Mouse (Mus musculus) CH12.LX (cell line): ENCODE data around the gene Fars2. TPM values are rescaled to one million over a fixed set of nuclear protein-coding genes. Genes with fewer than 3 reads are reported as not detected.

Experiments
- DNase-seq: peaks from one replicate; pipeline ENCODE4 v3.0.0-alpha.2; 2013; ENCODE audit errors: extremely low read depth
- H3K27ac ChIP-seq: 2 replicates; pipeline ENCODE4 v1.5.1; 2012; ENCODE audit warnings: low read depth, mild to moderate bottlenecking, control low read depth, moderate library complexity; ENCODE audit not compliant: insufficient read depth
- H3K27me3 ChIP-seq: replicated peaks from 2 replicates; pipeline ENCODE3; 2012; ENCODE audit warnings: inconsistent platforms
- H3K36me3 ChIP-seq, 2 experiments: replicated peaks in 1 of 2; 2 replicates each; pipeline versions ENCODE3 to v1.6.1; 2012; ENCODE audit warnings: inconsistent platforms in 1 of 2, low read length in 1 of 2, mild to moderate bottlenecking in 1 of 2, mixed read lengths in 1 of 2, moderate library complexity in 1 of 2; ENCODE audit not compliant: control insufficient read depth in 1 of 2, insufficient read depth in 1 of 2
- H3K4me1 ChIP-seq, 2 experiments: 2 replicates each; pipeline ENCODE4 v1.6.1; 2012; ENCODE audit warnings: inconsistent platforms in 1 of 2, moderate library complexity in 1 of 2; ENCODE audit not compliant: insufficient read depth in 2 of 2, control insufficient read depth in 1 of 2
- H3K4me2 ChIP-seq: 2 replicates; pipeline ENCODE4 v1.6.1; 2012; ENCODE audit warnings: low read depth, mild to moderate bottlenecking, control low read depth; ENCODE audit not compliant: poor library complexity, insufficient read depth, severe bottlenecking
- H3K4me3 ChIP-seq, 3 experiments: fragments of 150-350 bp in 1 of 3; sonication (generic) in 1 of 3; replicated peaks in 1 of 3; 2 replicates each; pipeline versions ENCODE3 to v1.5.1; 2011 to 2012; ENCODE audit warnings: low read depth in 2 of 3, low read length in 2 of 3, mild to moderate bottlenecking in 2 of 3, moderate library complexity in 2 of 3, control low read depth in 1 of 3, improper control_type of control experiment in 1 of 3, inconsistent platforms in 1 of 3, mixed read lengths in 1 of 3; ENCODE audit not compliant: poor library complexity in 1 of 3
- H3K79me2 ChIP-seq: replicated peaks from 2 replicates; pipeline ENCODE4 v1.6.1; 2012; ENCODE audit warnings: mild to moderate bottlenecking, moderate library complexity; ENCODE audit not compliant: control insufficient read depth, poor library complexity, insufficient read depth, severe bottlenecking; ENCODE audit errors: extremely low read depth
- H3K9ac ChIP-seq: 2 replicates; pipeline ENCODE4 v1.6.1; 2012; ENCODE audit warnings: low read depth, mild to moderate bottlenecking, control low read depth, moderate library complexity; ENCODE audit not compliant: insufficient read depth
- H3K9me3 ChIP-seq: replicated peaks from 2 replicates; pipeline ENCODE3; 2012; ENCODE audit warnings: low read length, inconsistent platforms, mixed read lengths
- BHLHE40 ChIP-seq: IDR thresholded peaks from 2 replicates; pipeline ENCODE4 v1.6.1; 2011; ENCODE audit warnings: mild to moderate bottlenecking, low read depth, low read length, improper control_type of control experiment
- CHD1 ChIP-seq: IDR thresholded peaks from 2 replicates; pipeline ENCODE4 v1.6.1; 2012; ENCODE audit warnings: low read depth, low read length, improper control_type of control experiment, inconsistent platforms
- CHD2 ChIP-seq: IDR thresholded peaks from 2 replicates; pipeline ENCODE4 v1.6.1; 2011; ENCODE audit warnings: low read length, improper control_type of control experiment
- E2F4 ChIP-seq: IDR thresholded peaks from 2 replicates; pipeline ENCODE4 v1.6.1; 2011; ENCODE audit warnings: low read depth, low read length, improper control_type of control experiment; ENCODE audit not compliant: insufficient replicate concordance
- ELF1 ChIP-seq: IDR thresholded peaks from 2 replicates; pipeline ENCODE4 v1.6.1; 2014; ENCODE audit warnings: low read depth, mild to moderate bottlenecking, inconsistent platforms, low read length, improper control_type of control experiment
- EP300 ChIP-seq: IDR thresholded peaks from 2 replicates; pipeline ENCODE4 v1.6.1; 2011; ENCODE audit warnings: low read length, improper control_type of control experiment
- ETS1 ChIP-seq: conservative IDR thresholded peaks from 2 replicates; pipeline ENCODE4 v1.6.1; 2012; ENCODE audit warnings: low read depth, mild to moderate bottlenecking, inconsistent platforms, low read length, improper control_type of control experiment, moderate library complexity
- IRF4 ChIP-seq: IDR thresholded peaks from 2 replicates; pipeline ENCODE4 v1.6.1; 2014; ENCODE audit warnings: low read depth, mild to moderate bottlenecking, inconsistent platforms, low read length, improper control_type of control experiment
- JUN ChIP-seq: IDR thresholded peaks from 2 replicates; pipeline ENCODE4 v1.6.1; 2011; ENCODE audit warnings: low read depth, mild to moderate bottlenecking, low read length, improper control_type of control experiment, moderate library complexity; ENCODE audit not compliant: insufficient read depth
- KAT2A ChIP-seq: IDR thresholded peaks from 2 replicates; pipeline ENCODE4 v1.6.1; 2012; ENCODE audit warnings: low read length, improper control_type of control experiment, inconsistent platforms; ENCODE audit not compliant: insufficient replicate concordance
- MEF2A ChIP-seq: IDR thresholded peaks from 2 replicates; pipeline ENCODE4 v1.6.1; 2014; ENCODE audit warnings: low read depth, mild to moderate bottlenecking, inconsistent platforms, low read length, improper control_type of control experiment, borderline replicate concordance
- NELFE ChIP-seq: IDR thresholded peaks from 2 replicates; pipeline ENCODE4 v1.6.1; 2011; ENCODE audit warnings: low read depth, low read length, improper control_type of control experiment
- PAX5 ChIP-seq: IDR thresholded peaks from 2 replicates; pipeline ENCODE4 v1.6.1; 2012; ENCODE audit warnings: low read length, inconsistent platforms, mixed read lengths
- POLR2A ChIP-seq: IDR thresholded peaks from 2 replicates; pipeline ENCODE4 v1.6.1; 2011; ENCODE audit warnings: low read depth, mild to moderate bottlenecking, improper control_type of control experiment, low read length
- POLR2AphosphoS2 ChIP-seq: IDR thresholded peaks from 2 replicates; pipeline ENCODE4 v1.6.1; 2011; ENCODE audit warnings: low read depth, low read length, improper control_type of control experiment
- SIN3A ChIP-seq: IDR thresholded peaks from 2 replicates; pipeline ENCODE4 v1.6.1; 2012; ENCODE audit warnings: low read length, improper control_type of control experiment, inconsistent platforms
- SMC3 ChIP-seq: IDR thresholded peaks from 2 replicates; pipeline ENCODE4 v1.6.1; 2011; ENCODE audit warnings: low read depth, low read length, improper control_type of control experiment
- TCF12 ChIP-seq: IDR thresholded peaks from 2 replicates; pipeline ENCODE4 v1.6.1; 2014; ENCODE audit warnings: low read depth, mild to moderate bottlenecking, inconsistent platforms, low read length, improper control_type of control experiment
- UBTF ChIP-seq: IDR thresholded peaks from 2 replicates; pipeline ENCODE4 v1.6.1; 2012; ENCODE audit warnings: low read depth, mild to moderate bottlenecking, inconsistent platforms, low read length, improper control_type of control experiment, moderate library complexity
- USF1 ChIP-seq: IDR thresholded peaks from 2 replicates; pipeline ENCODE4 v1.6.1; 2014; ENCODE audit warnings: low read depth, mild to moderate bottlenecking, inconsistent platforms, low read length, improper control_type of control experiment
- ZC3H11A ChIP-seq: IDR thresholded peaks from 2 replicates; pipeline ENCODE4 v1.6.1; 2012; ENCODE audit warnings: low read depth, mild to moderate bottlenecking, inconsistent platforms, low read length, improper control_type of control experiment
- ZKSCAN1 ChIP-seq: IDR thresholded peaks from 2 replicates; pipeline ENCODE4 v1.6.1; 2012; ENCODE audit warnings: low read depth, inconsistent platforms, low read length, improper control_type of control experiment, borderline replicate concordance
- ZNF384 ChIP-seq: IDR thresholded peaks from 2 replicates; pipeline ENCODE4 v1.6.1; 2012; ENCODE audit warnings: low read depth, low read length, improper control_type of control experiment, inconsistent platforms
- dilution Hi-C: fragments of 300-500 bp; cut with MboI; formaldehyde crosslinking; loops from 2 replicates; pipeline ENCODE4 v1.14.3; 2020; ENCODE audit warnings: low sequenced_read_pairs; ENCODE audit not compliant: extremely low pct_unique_long_range_greater_than_20kb, extremely low pct_ligation_motif_present
- in situ Hi-C: fragments of 300-500 bp; cut with MboI; formaldehyde crosslinking; loops from 3 replicates; pipeline ENCODE4 v1.14.3; 2019; ENCODE audit warnings: low sequenced_read_pairs, low pct_ligation_motif_present, low pct_unique_long_range_greater_than_20kb, mixed read lengths
- polyA plus RNA-seq: library from polyadenylated mRNA; unstranded; fragments of >175 nt; gene quantifications from 2 replicates; pipeline ENCODE4 v1.2.1, GENCODE M21; 2012; ENCODE audit warnings: low read depth; ENCODE audit not compliant: insufficient read length
- total RNA-seq, 2 experiments: library from RNA; depleted of rRNA; stranded (reverse); fragments of 300-350 nt in 1 of 2; fragments of >200 nt in 1 of 2; gene quantifications; 2 replicates each; pipeline ENCODE4 v1.2.3; 2012 to 2014

Gene Fars2
- total and polyA plus RNA-seq, 3 experiments, result 30.2 to 47.7 (median 46.4) TPM

- TF ChIP-seq JUN, result no peak
- TF ChIP-seq NELFE, result no peak
Observed at GRCm38 (mm10) chr13:36086608-36087391, 30.4 kb upstream of the Fars2 start (continued).

- Histone ChIP-seq H3K4me2 (no peak overlapping the region), H3K9ac (no peak overlapping the region), H3K36me3 (peaks cover 12 to 60% of the 10 kb centered on the region in 2 experiments), H3K79me2 (no peaks in the 10 kb centered on the region), H3K4me1 (peaks cover 5 to 40% of the 10 kb centered on the region in 2 experiments; a peak in 3 of 4 replicates), H3K4me3 (no peak overlapping the region), H3K27me3 (no peaks in the 10 kb centered on the region), H3K27ac (no peak overlapping the region), H3K9me3 (no peaks in the 10 kb centered on the region)
- dilution Hi-C loops, result no loop called here
- no peak for DNase-seq
- TF ChIP-seq E2F4 (no peak), CHD1 (no peak), POLR2AphosphoS2 (no peak), CHD2 (no peak), USF1 (no peak), ELF1 (no peak), IRF4 (no peak), ZC3H11A (no peak), PAX5 (no peak), JUN (no peak), MEF2A (no peak), POLR2A (no peak), SMC3 (no peak), ZKSCAN1 (no peak), BHLHE40 (no peak), NELFE (no peak)
- TF ChIP-seq, all 38 proteins: peak for 0
- in situ Hi-C loops, result no loop called here
Observed at GRCm38 (mm10) chr13:36087427-36087826, 29.8 kb upstream of the Fars2 start.

GRCm38 (mm10) chr13:36088168-36088567 lies 29.0 kb upstream of the Fars2 start:
- H3K9me3 ChIP-seq, result no peaks in the 10 kb centered on the region
- peak; percentile 72 for DNase-seq
- dilution Hi-C loops, result no loop called here
- in situ Hi-C loops, result no loop called here
- H3K4me1 ChIP-seq, result peaks cover 5 to 40% of the 10 kb centered on the region in 2 experiments; a peak in 3 of 4 replicates
- H3K79me2 ChIP-seq, result no peaks in the 10 kb centered on the region
- no peak for TF ChIP-seq TCF12
- peak; percentile 67 for TF ChIP-seq EP300
- no peak for TF ChIP-seq ZNF384
- 0 out of 2 replicates have a peak, but pooled peaks have one; percentile 30 for TF ChIP-seq CHD1
- peak; percentile 26; the same call in 1 of the 2 replicates for TF ChIP-seq IRF4
- peak; percentile 26; the same call in 1 of the 2 replicates for TF ChIP-seq BHLHE40
- no peak for TF ChIP-seq KAT2A
- TF ChIP-seq SMC3, result no peak
- no peak for TF ChIP-seq USF1
- no peak for TF ChIP-seq UBTF
- TF ChIP-seq MEF2A, result peak; percentile 14; the same call in 1 of the 2 replicates
- TF ChIP-seq ZC3H11A, result no peak
- peak; percentile 48; the same call in 1 of the 2 replicates for TF ChIP-seq ETS1
- 0 out of 2 replicates have a peak, but pooled peaks have one; percentile 17 for TF ChIP-seq SIN3A
- 0 out of 2 replicates have a peak, but pooled peaks have one; percentile 29 for TF ChIP-seq ELF1
- H3K36me3 ChIP-seq, result peaks cover 13 to 60% of the 10 kb centered on the region in 2 experiments
- H3K4me3 ChIP-seq, result no peak overlapping the region
- 0 out of 2 replicates have a peak overlapping the region, but pooled peaks have one; percentile 8 for H3K4me2 ChIP-seq
- no peak overlapping the region for H3K27ac ChIP-seq
- H3K9ac ChIP-seq, result no peak overlapping the region
- H3K27me3 ChIP-seq, result no peaks in the 10 kb centered on the region
